ENCODE assay signal across 19 mouse cellular contexts in the genomic region with DNA sequence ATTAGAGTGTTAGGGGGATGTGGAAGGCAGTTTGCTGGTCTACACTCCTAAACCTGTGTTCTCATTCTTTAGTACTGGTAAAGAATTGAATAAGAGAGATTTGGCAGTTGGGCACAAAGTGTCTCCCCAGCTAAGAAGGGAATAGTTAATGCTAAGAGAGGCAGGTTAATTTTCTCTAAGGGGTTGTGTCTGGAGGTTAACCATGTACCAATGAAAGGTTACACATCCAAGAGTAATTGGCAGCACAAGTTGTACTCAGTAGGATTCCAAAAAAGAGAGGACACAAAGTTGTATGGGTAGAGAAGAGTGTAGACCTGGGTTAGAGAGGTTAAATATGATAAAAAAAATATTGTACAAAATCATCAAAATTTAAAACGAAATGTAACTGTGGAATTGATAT. TPM values are rescaled to one million over a fixed set of nuclear protein-coding genes. Genes with fewer than 3 reads are reported as not detected.
DNase-seq lines count a peak whose midpoint lies in the region; TF ChIP-seq lines count a peak whose summit lies in the region.
"Had no signal": no experiment of that assay in that cellular context is flagged by ENCODE, and none has a peak within 500 bp of the region (broad histone marks: within the 10 kb centered on the region; RNA-seq: fewer than 3 reads in every experiment).

No protein-coding gene starts in this region.

- H3K36me3 ChIP-seq in kidney, adult 2 months (ENCODE audit: control insufficient read depth, insufficient read depth, low read length) = no peaks in the 10 kb centered on the region
- H3K36me3 ChIP-seq in liver, adult 2 months (ENCODE audit: control insufficient read depth, insufficient read depth, low read length) = no peaks in the 10 kb centered on the region
- H3K36me3 ChIP-seq: G1E had no signal

- H3K9ac ChIP-seq in liver, adult 2 months (ENCODE audit: low read depth, low read length) = no peak overlapping the region

- H3K4me1 ChIP-seq in kidney, adult 2 months (ENCODE audit: control insufficient read depth, insufficient read depth, low read length) = peaks cover 5% of the 10 kb centered on the region; the same call in 1 of the 2 replicates
- H3K4me1 ChIP-seq in liver, adult 2 months (ENCODE audit: control insufficient read depth, insufficient read depth, low read length) = peaks cover 7% of the 10 kb centered on the region; the same call in 1 of the 2 replicates

- no peak overlapping the region for H3K27ac ChIP-seq in kidney, adult 2 months (ENCODE audit: insufficient read depth, low read depth, low read length)
- H3K27ac ChIP-seq in liver, adult 2 months (replicated peaks; ENCODE audit: insufficient read depth, low read depth, low read length) = no peak overlapping the region

- no peaks in the 10 kb centered on the region for H3K27me3 ChIP-seq in kidney, adult 2 months (replicated peaks; ENCODE audit: control insufficient read depth, insufficient read depth, low read length)
- no peaks in the 10 kb centered on the region for H3K27me3 ChIP-seq in liver, adult 2 months (ENCODE audit: control insufficient read depth, insufficient read depth, low read length)
- H3K27me3 ChIP-seq: CH12.LX, Patski had no signal

- H3K79me2 ChIP-seq in liver, adult 2 months (ENCODE audit: control insufficient read depth, insufficient read depth, low read length) = no peaks in the 10 kb centered on the region

- no peak for TF ChIP-seq POLR2A in kidney, adult 2 months (IDR thresholded peaks at IDR 0.05; ENCODE audit: low read depth, low read length)
- no peak for TF ChIP-seq POLR2A in liver, adult 2 months (IDR thresholded peaks at IDR 0.05; ENCODE audit: extremely low read depth, insufficient read depth, low read length)

- DNase-seq in kidney, adult 2 months = peak; percentile 74
- DNase-seq in kidney, postnatal 10 days = no peak
- peak; percentile 81 for DNase-seq in kidney, adult 9 months
- no peak for DNase-seq in kidney, adult 11 months
- DNase-seq in liver, adult 2 months (ENCODE audit: extremely low read depth, low read depth, low spot score) = peak; percentile 78
- DNase-seq in liver = no peak
- DNase-seq: adrenal gland, adult 2 months; adrenal gland, adult 8-10 months; adrenal gland, postnatal 10 days; adrenal gland, postnatal 14 days; adrenal gland, postnatal 25 days; adrenal gland, postnatal 36 days; B cell, adult 2 months; cerebellum, adult 11 months; cerebellum, adult 11-12 months; cerebellum, adult 18-20 months had no signal

- no peak for TF ChIP-seq CTCF in kidney, adult 2 months (conservative IDR thresholded peaks at IDR 0.05; ENCODE audit: insufficient read depth, insufficient read length, low read depth, low read length)
- TF ChIP-seq CTCF in liver, adult 2 months (IDR thresholded peaks at IDR 0.05; ENCODE audit: low read depth, low read length) = no peak

- no peak overlapping the region for H3K4me3 ChIP-seq in kidney, adult 2 months (ENCODE audit: insufficient read depth, low read depth, low read length)
- no peak overlapping the region for H3K4me3 ChIP-seq in liver, adult 2 months (ENCODE audit: insufficient read depth, low read depth, low read length)

- 38% methylated on average over 1 of the region's 1 CpGs for WGBS in kidney, adult 2 months
- 47% methylated on average over 1 of the region's 1 CpGs for WGBS in liver, adult 2 months

RNA-seq across cellular contexts. Expression of gene D1Ertd622e, which starts 58.5 kb away (rescaled TPM):
- 21.2 and 22.8 TPM in 2 replicates for polyA plus RNA-seq in kidney, adult 2 months (2012; rRNA removed)
- 14.0 and 17.0 TPM in 2 replicates for total RNA-seq in liver, adult 2 months (2014; rRNA removed)
- 8.6 and 9.2 TPM in 2 replicates for polyA plus RNA-seq in liver, adult 2 months (2012; rRNA removed)

Comparison
In these comparisons a context has a peak if more than half of its experiments do, and no peak if none do; other contexts are left out.
1. DNase-seq: peak in kidney, adult 2 months (single experiment), kidney, adult 9 months (single experiment) and liver, adult 2 months (single experiment); none in kidney, postnatal 10 days (single experiment), kidney, adult 11 months (single experiment) and liver (single experiment).